Mouse (Mus musculus) kidney, adult 2 months (tissue): Measurements from ENCODE around the gene Sik3.

ENCODE experiments used
- CTCF ChIP-seq: fragments of 200-500 bp; conservative IDR thresholded peaks from 2 replicates; pipeline ENCODE4 v1.5.1; 2011; ENCODE audit warnings: low read depth, mild to moderate bottlenecking, control low read depth, low read length, moderate library complexity, mixed read lengths; ENCODE audit not compliant: insufficient read depth, insufficient read length
- POLR2A ChIP-seq: fragments of 200-500 bp; IDR thresholded peaks from one replicate; pipeline ENCODE4 v1.6.1; 2011; ENCODE audit warnings: low read depth, low read length, control low read depth

DNA sequence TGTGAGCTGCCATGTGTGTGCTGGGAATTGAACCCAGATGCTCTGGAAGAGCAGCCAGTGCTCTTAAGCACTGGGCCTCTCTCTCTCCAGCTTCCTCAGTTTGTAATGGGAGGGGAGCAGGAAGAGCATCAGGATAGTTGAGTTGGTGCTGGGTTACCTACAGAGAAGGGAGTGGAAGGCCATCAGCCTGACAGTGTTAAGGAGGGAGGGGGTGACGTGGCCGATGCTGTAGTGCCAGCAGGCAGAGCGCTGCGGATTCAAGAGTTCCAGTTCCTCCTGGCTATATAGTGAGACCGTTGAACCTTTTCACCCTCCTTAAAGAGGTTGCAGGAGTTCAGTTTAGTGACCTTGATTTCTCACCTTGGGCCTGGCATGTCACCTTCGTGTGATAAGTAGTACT lies 18.3 kb downstream of the Sik3 start:
- no peak for TF ChIP-seq CTCF
- TF ChIP-seq POLR2A = no peak
